Mouse (Mus musculus) kidney, postnatal 0 days (tissue): ENCODE data around the gene Ptpro. TPM values are rescaled to one million over a fixed set of nuclear protein-coding genes. Genes with fewer than 3 reads are reported as not detected.

Source experiments
- ATAC-seq: fragments of 200-750 bp; cut with Nextera tagmentation; replicated peaks from 2 replicates; pipeline ENCODE4 v1.8.0; 2017; ENCODE audit warnings: low read depth, moderate number of reproducible peaks, moderate TSS enrichment, moderate library complexity; ENCODE audit not compliant: low FRiP score
- DNase-seq: peaks from one replicate; pipeline ENCODE4 v3.0.0-alpha.2; 2016; ENCODE audit warnings: low spot score
- H3K27ac ChIP-seq: fragments of 300-500 bp; sonication (generic); 2 replicates; pipeline ENCODE4 v1.5.1; 2014; ENCODE audit warnings: mild to moderate bottlenecking
- H3K27me3 ChIP-seq: fragments of 300-500 bp; sonication (generic); 2 replicates; pipeline ENCODE4 v1.6.1; 2014; ENCODE audit warnings: low read length, mixed read lengths; ENCODE audit not compliant: insufficient read depth
- H3K36me3 ChIP-seq: fragments of 300-500 bp; sonication (generic); 2 replicates; pipeline ENCODE4 v1.6.1; 2014; ENCODE audit warnings: low read length, mixed read lengths; ENCODE audit not compliant: insufficient read depth
- H3K4me1 ChIP-seq: fragments of 300-500 bp; sonication (generic); replicated peaks from 2 replicates; pipeline ENCODE4 v1.6.1; 2014; ENCODE audit warnings: antibody characterized with exemption, low read length, mixed read lengths; ENCODE audit not compliant: insufficient read depth
- H3K4me2 ChIP-seq: fragments of 300-500 bp; sonication (generic); 2 replicates; pipeline ENCODE4 v1.6.1; 2014; ENCODE audit warnings: mild to moderate bottlenecking, low read length, moderate library complexity, mixed read lengths
- H3K4me3 ChIP-seq: fragments of 300-500 bp; sonication (generic); replicated peaks from 2 replicates; pipeline ENCODE4 v1.5.1; 2014; ENCODE audit warnings: low read depth, low read length
- H3K9ac ChIP-seq: fragments of 300-500 bp; sonication (generic); 2 replicates; pipeline ENCODE4 v1.6.1; 2014; ENCODE audit warnings: low read depth, low read length
- H3K9me3 ChIP-seq: fragments of 300-500 bp; sonication (generic); replicated peaks from 2 replicates; pipeline ENCODE4 v1.6.1; 2016; ENCODE audit warnings: low read length, inconsistent platforms, mixed read lengths
- CTCF ChIP-seq: IDR thresholded peaks from 2 replicates; pipeline ENCODE4 v1.5.1; 2016; ENCODE audit warnings: antibody characterized with exemption, low read depth, mild to moderate bottlenecking, moderate library complexity
- WGBS: fragments of 180-500 bp; shearing (Covaris S2); extraction: QIAGEN DNeasy Blood & Tissue Kit; methylation state at CpG from one replicate; pipeline ENCODE4 v1.1.7; 2014; 5-methylcytosine and 5-hydroxymethylcytosine counted together
- polyA plus RNA-seq: library from polyadenylated mRNA; unstranded; fragments of >200 nt; fragmentation: Nextera tagmentation; extraction: Ambion mirVana; gene quantifications from 2 replicates; pipeline ENCODE4 v1.2.1, GENCODE M21; 2015

Ptpro gene
- 18.3 and 18.4 TPM in 2 replicates for polyA plus RNA-seq

- H3K36me3 ChIP-seq, result no peaks in the 10 kb centered on the region
- 0 out of 2 replicates have a peak, but pooled peaks cover 8% of the 10 kb centered on the region for H3K4me1 ChIP-seq
- H3K9me3 ChIP-seq, result no peaks in the 10 kb centered on the region
- H3K27ac ChIP-seq, result peak within 1 kb of the TSS; percentile 5; the same call in 1 of the 2 replicates
- H3K4me3 ChIP-seq, result peak within 1 kb of the TSS; percentile 39
- ATAC-seq (peak; percentile 57; the same call in 1 of the 2 replicates), DNase-seq (peak; percentile 68)
- H3K4me2 ChIP-seq, result peak within 1 kb of the TSS; percentile 65
- WGBS, result 1% methylated on average over 53 of the region's 53 CpGs
- H3K27me3 ChIP-seq, result peaks cover 22% of the 10 kb centered on the region
- no peak for TF ChIP-seq CTCF
- H3K9ac ChIP-seq, result peak within 1 kb of the TSS; percentile 42; the same call in 1 of the 2 replicates
These were observed at the start of gene Ptpro for GRCm38 (mm10) chr6:137252194-137252886. TSS of gene Ptpro (plus strand) at chr6:137252319.

GRCm38 (mm10) chr6:137202661-137203060, 49.5 kb upstream of the Ptpro start:
- Histone ChIP-seq H3K9me3 (no peaks in the 10 kb centered on the region; the same call in 1 of the 2 replicates), H3K27me3 (no peaks in the 10 kb centered on the region), H3K4me3 (no peak overlapping the region), H3K9ac (no peak overlapping the region), H3K4me2 (no peak overlapping the region), H3K27ac (no peak overlapping the region), H3K36me3 (no peaks in the 10 kb centered on the region), H3K4me1 (no peaks in the 10 kb centered on the region)
- no peak for ATAC-seq
- TF ChIP-seq CTCF, result no peak
- 93% methylated on average over 4 of the region's 4 CpGs for WGBS
- DNase-seq, result no peak

GRCm38 (mm10) chr6:137205662-137206400, 46.3 kb upstream of the Ptpro start:
- ATAC-seq (no peak), DNase-seq (peak; percentile 83)
- peak; percentile 90 for TF ChIP-seq CTCF
- no peaks in the 10 kb centered on the region for H3K36me3 ChIP-seq
- H3K9me3 ChIP-seq, result no peaks in the 10 kb centered on the region; the same call in 1 of the 2 replicates
- WGBS, result 56% methylated on average over 11 of the region's 11 CpGs
- no peak overlapping the region for H3K9ac ChIP-seq
- no peaks in the 10 kb centered on the region for H3K27me3 ChIP-seq
- no peak overlapping the region for H3K4me3 ChIP-seq
- no peak overlapping the region for H3K4me2 ChIP-seq
- H3K4me1 ChIP-seq, result no peaks in the 10 kb centered on the region
- no peak overlapping the region for H3K27ac ChIP-seq

DNA sequence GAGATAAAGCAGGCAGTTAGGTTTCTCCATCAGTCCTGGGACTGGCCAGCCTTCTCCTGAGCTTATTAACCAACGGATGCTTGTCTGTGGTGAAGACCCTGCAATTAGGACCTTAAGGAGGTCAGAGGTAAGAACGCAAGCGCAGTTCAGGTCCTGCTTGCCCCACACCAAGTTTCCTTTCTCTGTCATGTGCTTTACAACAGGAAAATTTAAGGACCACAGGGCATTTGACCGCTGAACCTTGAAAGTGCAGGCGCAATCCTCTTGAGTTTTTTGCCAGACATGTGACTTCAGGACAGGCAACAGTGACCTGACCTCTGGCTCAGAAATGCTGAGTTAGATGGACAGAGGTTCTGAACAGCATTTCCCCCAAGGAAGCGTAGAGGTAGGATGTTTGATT, 45.0 kb upstream of the Ptpro start:
- Histone ChIP-seq H3K9me3 (no peaks in the 10 kb centered on the region; the same call in 1 of the 2 replicates), H3K27ac (no peak overlapping the region), H3K4me3 (no peak overlapping the region), H3K4me1 (no peaks in the 10 kb centered on the region), H3K9ac (no peak overlapping the region), H3K36me3 (no peaks in the 10 kb centered on the region), H3K27me3 (no peaks in the 10 kb centered on the region), H3K4me2 (no peak overlapping the region)
- DNase-seq, result peak; percentile 12
- TF ChIP-seq CTCF, result no peak
- WGBS, result 49% methylated on average over 6 of the region's 6 CpGs
- no peak for ATAC-seq

- no peaks in the 10 kb centered on the region for H3K4me1 ChIP-seq
- H3K9me3 ChIP-seq, result no peaks in the 10 kb centered on the region; the same call in 1 of the 2 replicates
- ATAC-seq (no peak), DNase-seq (peak; percentile 13)
- H3K27ac ChIP-seq, result no peak overlapping the region
- H3K4me3 ChIP-seq, result no peak overlapping the region
- no peak for TF ChIP-seq CTCF
- H3K9ac ChIP-seq, result no peak overlapping the region
- H3K4me2 ChIP-seq, result no peak overlapping the region
- no peaks in the 10 kb centered on the region for H3K27me3 ChIP-seq
- WGBS, result 78% methylated on average over 8 of the region's 8 CpGs
- no peaks in the 10 kb centered on the region for H3K36me3 ChIP-seq
These were observed 42.1 kb upstream of the Ptpro start for GRCm38 (mm10) chr6:137209992-137210391.

GRCm38 (mm10) chr6:137210991-137211390, 41.1 kb upstream of the Ptpro start:
- no peaks in the 10 kb centered on the region for H3K4me1 ChIP-seq
- no peak overlapping the region for H3K9ac ChIP-seq
- H3K36me3 ChIP-seq, result no peaks in the 10 kb centered on the region
- no peak for ATAC-seq
- TF ChIP-seq CTCF, result no peak
- H3K4me3 ChIP-seq, result no peak overlapping the region
- H3K4me2 ChIP-seq, result no peak overlapping the region
- no peak overlapping the region for H3K27ac ChIP-seq
- DNase-seq, result no peak
- H3K9me3 ChIP-seq, result no peaks in the 10 kb centered on the region; the same call in 1 of the 2 replicates
- no peaks in the 10 kb centered on the region for H3K27me3 ChIP-seq
- WGBS, result 93% methylated on average over 10 of the region's 10 CpGs
